Mouse (Mus musculus): ENCODE data around the gene Gm13090.

- TF ChIP-seq CTCF (IDR thresholded peaks at IDR 0.05) (no peak), EP300 (IDR thresholded peaks at IDR 0.05) (no peak)
Observed at GRCm38 (mm10) chr4:151138135-151138534, 48.8 kb downstream of the Gm13090 start.

Measured in lung, postnatal 0 days (tissue).